Mouse (Mus musculus): Measurements from ENCODE around the gene Lrrc28.

- TF ChIP-seq CTCF (IDR thresholded peaks at IDR 0.05) (no peak), EP300 (IDR thresholded peaks at IDR 0.05) (no peak)
Observed at GRCm38 (mm10) chr7:67477996-67478395, 167.1 kb downstream of the Lrrc28 start.
